Mouse (Mus musculus) frontal cortex, postnatal 14 days (tissue): ENCODE results near the gene Emsy.

Experiments
- DNase-seq, 2 experiments: peaks; one replicate each; pipeline ENCODE4 v3.0.0; 2022; ENCODE audit warnings: low spot score in 2 of 2

Emsy gene

GRCm38 (mm10) chr7:98656531-98657221 lies at the start of gene Emsy:
Emsy (minus strand) TSS chr7:98656783.
- DNase-seq, result peak; percentile 90 to 98

DNA sequence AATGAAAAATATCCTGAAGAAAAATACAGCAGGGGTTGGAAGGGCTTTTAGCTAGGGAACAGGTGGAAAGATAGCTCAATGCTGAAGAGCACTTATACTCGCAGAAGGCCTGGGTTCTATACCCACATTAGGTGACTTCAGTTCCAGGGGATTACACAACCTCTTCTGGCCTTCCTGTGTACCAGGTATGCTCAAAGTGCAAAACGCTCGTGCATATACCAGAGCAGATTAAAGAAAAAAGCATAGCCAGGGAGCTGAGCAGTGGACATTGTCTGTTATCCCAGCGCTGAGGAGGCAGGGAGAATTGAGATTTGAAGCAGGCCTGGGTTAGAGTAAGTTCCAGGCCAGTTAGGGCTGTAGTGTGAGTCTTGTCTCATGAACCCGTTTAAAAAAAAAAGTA lies 47.7 kb upstream of the Emsy start:
- no peak for DNase-seq

- peak in 1 of 2 experiments; percentile 24 for DNase-seq
Observed at GRCm38 (mm10) chr7:98703365-98703881, 46.8 kb upstream of the Emsy start.

DNA sequence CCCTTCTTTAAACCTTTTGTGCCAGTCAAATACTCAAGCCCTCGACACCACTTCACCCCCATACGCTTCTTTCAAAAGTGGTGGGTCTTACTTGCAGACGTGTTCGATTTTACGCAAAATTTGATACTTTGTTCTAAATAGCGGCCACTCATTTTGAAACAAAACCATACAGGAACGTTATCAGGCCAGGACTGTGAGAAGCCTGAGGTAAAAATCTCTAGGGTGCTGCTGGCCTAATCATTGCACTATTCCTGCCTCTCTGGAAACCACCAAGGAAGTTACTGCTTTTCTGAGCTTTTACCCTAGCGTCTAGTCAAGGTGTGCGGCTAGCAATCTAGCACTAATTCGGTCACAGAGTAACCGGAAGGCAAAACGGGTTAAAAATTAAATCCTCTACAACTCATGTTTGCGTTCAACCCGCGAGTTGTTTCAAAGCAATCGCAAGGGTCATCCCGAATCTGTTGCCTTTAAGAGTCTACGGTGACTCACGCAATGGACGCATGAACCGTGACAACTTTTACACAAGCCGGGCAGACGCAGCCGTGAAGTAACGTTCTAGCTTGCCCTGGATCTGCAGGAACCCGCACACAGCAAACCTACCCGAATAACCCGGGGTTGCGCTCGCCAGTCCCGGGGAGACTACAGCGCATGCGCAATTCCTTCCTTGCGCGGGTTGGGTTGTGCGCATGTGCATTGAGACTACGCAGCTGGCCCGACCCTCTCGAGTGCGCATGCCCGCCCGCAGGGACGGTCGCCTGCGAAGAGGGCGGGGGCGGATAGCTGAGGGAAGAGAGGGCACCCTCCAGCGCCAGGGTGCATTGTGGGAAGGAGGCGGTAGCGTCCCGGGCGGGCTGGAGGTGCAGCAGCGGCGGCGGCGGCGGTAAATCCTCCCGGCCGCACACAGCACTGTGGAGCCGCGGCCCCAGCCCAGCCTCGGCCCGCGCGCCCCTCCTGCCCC lies 46.0 kb upstream of the Emsy start, which contains the start of gene Thap12:
TSS of gene Thap12 (plus strand) at position 821 of the 958 bp plus-strand sequence.
- peak; percentile 98 to 99 for DNase-seq

GRCm38 (mm10) chr7:98701771-98702170 lies 45.2 kb upstream of the Emsy start:
- no peak for DNase-seq

DNA sequence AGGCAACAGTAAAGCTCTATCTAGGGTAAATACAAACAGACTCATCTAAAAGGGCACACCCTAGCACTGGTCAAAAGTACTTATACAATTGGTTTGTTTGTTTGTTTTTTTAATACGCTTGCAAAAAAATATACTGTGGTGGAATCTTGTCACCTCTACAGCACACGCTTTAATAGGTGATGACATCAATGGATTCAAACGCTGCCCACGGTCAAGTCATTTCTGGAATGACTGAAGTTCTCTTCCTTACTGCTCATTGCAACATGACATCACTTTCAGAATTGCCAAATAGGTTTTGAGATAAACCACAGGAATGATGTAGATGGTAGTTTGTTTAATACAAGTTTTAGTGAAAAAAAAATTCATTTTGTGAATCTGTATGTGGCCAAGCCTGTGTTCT lies 42.0 kb upstream of the Emsy start:
- DNase-seq, result no peak

GRCm38 (mm10) chr7:98698041-98698440 lies 41.5 kb upstream of the Emsy start:
- no peak for DNase-seq

- DNase-seq, result no peak
Observed at GRCm38 (mm10) chr7:98697496-98697895, 40.9 kb upstream of the Emsy start.

- no peak for DNase-seq
Observed at GRCm38 (mm10) chr7:98694046-98694445, 37.5 kb upstream of the Emsy start.

DNA sequence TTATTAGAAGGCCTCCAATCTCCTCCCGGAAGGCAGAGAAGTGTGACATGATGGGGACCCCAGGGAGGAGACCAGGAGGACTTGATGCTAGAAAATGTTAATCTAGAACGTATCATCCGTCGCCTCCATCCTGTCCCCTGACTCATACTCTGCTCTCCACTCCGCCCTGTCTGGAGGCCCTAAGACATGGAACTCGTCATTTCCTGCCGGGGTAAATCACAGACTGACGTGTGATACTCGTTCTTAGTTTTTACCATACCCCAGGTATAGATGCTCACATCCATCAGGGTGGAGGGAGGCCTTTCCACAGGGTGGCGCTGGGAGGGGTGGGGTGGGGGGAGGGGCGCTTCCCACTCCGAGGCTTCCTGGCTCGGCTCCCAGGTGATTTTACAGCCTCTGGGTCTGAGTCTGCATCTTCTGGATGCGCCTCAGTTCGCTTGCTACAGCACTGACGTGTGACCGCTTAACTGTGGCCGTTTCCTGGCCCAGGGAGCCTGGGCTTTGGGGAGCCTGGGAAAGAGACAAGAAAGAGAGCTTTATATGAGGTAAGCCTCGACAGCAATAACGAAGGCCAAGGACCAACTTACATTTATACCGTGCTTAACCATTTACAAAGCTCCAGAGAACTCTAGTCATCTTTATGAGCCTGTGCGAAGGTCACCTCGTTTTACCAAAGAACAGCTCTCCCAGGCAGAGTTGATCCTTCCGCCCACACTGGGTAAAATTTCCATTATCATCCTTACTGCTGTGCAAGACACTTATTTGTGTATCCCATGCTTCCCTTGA lies 36.4 kb upstream of the Emsy start:
- no peak for DNase-seq

DNA sequence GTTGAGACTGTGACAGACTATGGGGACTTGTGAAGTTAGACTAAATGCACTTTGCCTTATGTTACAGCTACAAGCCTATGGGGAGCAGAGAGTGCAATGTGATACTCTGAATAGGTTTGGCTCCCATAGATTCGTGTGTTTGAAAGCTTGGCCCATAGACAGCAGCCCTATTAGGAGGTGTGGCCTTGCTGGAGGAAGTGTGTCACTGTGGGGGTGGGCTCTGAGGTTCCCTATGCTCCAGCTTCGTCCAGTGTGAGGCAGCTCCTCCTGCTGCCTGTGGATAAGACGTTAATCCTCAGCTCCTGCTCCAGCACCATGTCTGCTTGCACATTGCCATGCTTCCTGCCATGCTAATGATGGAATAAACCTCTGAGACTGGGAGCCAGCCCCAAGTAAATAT lies 34.2 kb upstream of the Emsy start:
- DNase-seq, result no peak

DNA sequence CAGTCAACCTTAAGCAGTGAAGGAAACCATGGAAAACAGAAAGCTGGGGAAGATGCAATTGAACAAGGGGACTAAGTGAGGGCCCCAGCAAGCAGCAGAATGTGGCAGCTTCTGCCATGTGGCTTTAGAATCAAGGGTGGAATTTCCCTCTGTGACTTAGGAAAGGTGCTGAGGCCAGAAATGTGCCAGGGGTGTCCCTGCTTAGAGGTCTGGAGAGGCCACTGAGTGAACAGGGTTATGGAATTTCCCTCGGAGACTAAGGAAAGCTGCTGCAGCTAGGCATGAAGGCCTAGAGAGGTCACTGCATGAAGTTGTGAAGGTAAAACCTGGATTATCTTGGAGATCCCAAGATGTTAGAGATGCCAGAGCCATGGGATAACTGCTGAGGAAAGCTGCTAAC lies 33.5 kb upstream of the Emsy start:
- DNase-seq, result no peak

GRCm38 (mm10) chr7:98685895-98686294 lies 29.3 kb upstream of the Emsy start:
- DNase-seq, result no peak

GRCm38 (mm10) chr7:98682821-98683220 lies 26.2 kb upstream of the Emsy start:
- no peak for DNase-seq

- no peak for DNase-seq
Observed at GRCm38 (mm10) chr7:98680691-98681090, 24.1 kb upstream of the Emsy start.

- no peak for DNase-seq
Observed at GRCm38 (mm10) chr7:98678441-98678840, 21.9 kb upstream of the Emsy start.

- DNase-seq, result no peak
Observed at GRCm38 (mm10) chr7:98677511-98677910, 20.9 kb upstream of the Emsy start.

GRCm38 (mm10) chr7:98674344-98674743 lies 17.8 kb upstream of the Emsy start:
- DNase-seq, result no peak

- DNase-seq, result no peak
Observed at GRCm38 (mm10) chr7:98672241-98672955, 15.8 kb upstream of the Emsy start.

DNA sequence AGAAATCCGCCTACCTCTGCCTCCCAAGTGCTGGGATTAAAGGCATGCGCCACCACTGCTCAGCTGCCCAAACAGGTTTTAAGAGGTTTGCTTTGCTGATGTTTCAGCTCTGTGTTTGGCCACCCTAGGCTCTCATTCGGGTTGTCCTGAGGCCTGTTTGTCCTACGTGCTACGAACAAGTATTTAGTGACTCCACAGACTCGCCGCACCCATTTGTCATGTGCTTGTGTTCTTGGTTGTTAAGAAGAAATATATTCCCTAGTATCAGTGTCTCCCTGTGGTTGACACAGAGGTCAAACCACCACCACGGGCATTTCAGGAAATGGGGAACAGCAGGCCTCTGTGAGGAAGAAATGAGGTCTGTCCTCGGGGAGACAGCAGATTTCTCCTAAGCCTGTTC lies 14.8 kb upstream of the Emsy start:
- DNase-seq, result no peak

- no peak for DNase-seq
Observed at GRCm38 (mm10) chr7:98670831-98671230, 14.2 kb upstream of the Emsy start.
